Mouse (Mus musculus): ENCODE results near the gene Rad51b. TPM values are rescaled to one million over a fixed set of nuclear protein-coding genes. Genes with fewer than 3 reads are reported as not detected.
A peak's percentile ranks its signal among the peaks of the same experiment; 100 is the strongest.
"Not testable (repeated sequence)": the region's sequence is repeated elsewhere in the genome, so short reads cannot be mapped to it uniquely, and the experiment has no call there.

The Rad51b gene
- total RNA-seq (2017) = 0.25 and 0.70 TPM in 2 replicates

DNA sequence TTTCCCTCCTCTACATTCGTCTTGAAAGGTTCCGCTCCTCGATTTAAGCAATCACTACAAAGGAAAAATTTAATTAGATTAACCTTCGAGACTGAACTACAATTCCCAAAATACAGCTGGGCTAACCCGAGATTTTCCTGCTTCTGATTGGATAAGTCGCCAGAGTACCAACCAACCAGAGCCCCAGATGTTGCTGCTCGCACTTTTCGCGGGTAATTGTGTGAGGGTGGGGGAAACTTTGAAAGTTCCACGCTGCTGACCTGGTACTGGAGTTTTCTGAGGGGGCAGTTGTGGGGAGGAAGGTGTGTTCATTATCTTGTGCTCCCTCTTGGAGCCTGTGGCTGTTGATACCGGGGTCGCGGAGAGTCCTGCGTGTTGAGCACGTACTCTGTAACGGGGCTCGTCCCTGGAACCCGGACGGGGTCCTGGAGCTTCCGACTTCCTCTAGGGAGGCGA lies at the start of gene Rad51b:
Gene Rad51b, plus strand, starts transcription at position 162 of the 456 bp plus-strand sequence.
- ATAC-seq (ENCODE audit: extremely low read depth, insufficient number of reproducible peaks, low FRiP score, poor library complexity, severe bottlenecking) = peak; percentile 82

DNA sequence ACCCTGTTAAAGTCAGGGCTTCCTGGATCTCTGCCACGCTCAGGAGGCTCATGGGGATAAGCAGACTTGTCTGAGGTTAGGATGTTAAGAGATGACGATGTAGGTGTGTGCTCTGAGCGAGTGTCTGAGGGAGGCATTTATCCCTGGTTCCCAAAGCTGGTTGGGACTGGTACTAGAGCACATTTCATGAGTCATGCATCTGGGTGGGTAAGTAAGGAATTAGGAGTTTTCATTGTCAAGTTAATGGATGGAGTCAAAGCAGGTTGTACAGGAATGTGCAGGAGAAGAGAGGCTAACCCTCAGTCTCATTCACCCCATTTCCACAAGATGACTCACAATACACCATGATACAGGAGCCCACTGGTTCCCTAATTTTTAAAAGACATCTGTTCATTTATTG lies 49.0 kb upstream of the Rad51b start:
- ATAC-seq (ENCODE audit: extremely low read depth, insufficient number of reproducible peaks, low FRiP score, poor library complexity, severe bottlenecking) = no peak

DNA sequence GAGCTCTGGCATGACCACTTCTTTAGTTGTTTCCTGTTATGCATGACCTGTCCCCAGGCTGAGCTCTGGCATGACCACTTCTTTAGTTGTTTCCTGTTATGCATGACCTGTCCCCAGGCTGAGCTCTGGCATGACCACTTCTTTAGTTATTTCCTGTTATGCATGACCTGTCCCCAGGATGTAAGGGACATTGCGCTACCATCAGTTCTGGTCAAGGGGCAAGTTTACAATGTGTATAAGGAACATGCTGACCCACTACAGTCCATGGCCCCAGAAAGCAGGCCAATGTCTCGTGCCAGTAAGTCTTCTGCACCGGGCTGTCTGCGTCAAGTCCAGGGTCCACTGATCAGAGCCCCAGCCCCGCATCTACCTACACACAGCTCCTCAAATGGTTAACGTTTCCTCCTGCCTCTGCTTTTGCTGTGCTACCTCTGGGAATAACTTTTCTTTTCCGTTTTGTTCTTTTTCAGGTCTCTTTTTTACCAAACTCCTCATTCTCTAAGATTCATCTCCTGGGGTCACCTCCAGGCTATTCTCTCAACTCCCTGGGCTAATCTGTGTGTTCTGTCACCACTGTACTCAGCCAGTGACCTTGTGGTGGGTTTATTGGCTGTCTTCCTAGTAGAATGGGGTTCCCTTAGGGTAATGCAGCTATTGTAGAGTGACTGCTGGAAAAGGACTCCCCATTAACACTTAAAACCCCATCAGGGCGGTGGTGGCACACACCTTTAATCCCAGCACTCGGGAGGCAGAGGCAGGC lies 43.6 kb upstream of the Rad51b start:
- ATAC-seq (ENCODE audit: extremely low read depth, insufficient number of reproducible peaks, low FRiP score, poor library complexity, severe bottlenecking) = peak; percentile 72

DNA sequence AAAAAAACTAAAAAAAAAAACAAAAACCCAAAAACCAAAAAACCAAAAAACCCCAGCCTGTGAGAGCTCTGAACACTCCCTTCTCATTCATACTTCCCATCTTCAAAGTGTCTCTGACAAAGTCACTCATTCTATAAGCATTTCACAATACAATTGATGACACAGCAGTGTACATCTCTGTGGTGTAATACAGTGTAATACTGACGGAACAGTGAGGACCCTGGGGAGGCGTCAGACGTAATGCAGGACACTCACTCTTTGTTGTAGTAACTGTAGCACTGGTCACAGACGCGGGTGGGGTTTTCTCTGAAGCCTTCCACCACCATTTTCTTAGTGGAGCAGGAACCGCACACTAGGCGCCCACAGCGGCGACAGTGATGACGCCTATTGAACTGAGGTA lies 42.1 kb upstream of the Rad51b start:
- ATAC-seq (ENCODE audit: extremely low read depth, insufficient number of reproducible peaks, low FRiP score, poor library complexity, severe bottlenecking) = peak; percentile 85

DNA sequence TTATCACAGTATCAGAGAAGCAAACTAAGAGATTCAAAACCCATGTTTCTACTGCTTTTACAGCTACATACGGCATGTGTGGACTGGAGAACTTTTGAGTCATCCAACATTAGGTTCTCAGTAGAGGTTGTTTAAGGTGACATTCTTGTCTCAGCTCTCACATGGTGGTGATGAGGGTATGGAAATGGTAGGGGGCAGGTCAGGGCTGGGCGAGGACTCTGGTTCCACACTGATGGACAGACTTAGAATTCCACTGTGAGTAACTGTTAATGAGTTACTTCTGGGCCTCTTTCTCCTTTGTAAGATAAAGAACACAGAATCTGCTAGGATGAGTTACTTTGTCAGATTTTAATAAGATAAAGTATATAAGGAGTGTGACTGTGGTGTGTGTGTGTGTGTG lies 36.9 kb upstream of the Rad51b start:
- no peak for ATAC-seq (ENCODE audit: extremely low read depth, insufficient number of reproducible peaks, low FRiP score, poor library complexity, severe bottlenecking)

DNA sequence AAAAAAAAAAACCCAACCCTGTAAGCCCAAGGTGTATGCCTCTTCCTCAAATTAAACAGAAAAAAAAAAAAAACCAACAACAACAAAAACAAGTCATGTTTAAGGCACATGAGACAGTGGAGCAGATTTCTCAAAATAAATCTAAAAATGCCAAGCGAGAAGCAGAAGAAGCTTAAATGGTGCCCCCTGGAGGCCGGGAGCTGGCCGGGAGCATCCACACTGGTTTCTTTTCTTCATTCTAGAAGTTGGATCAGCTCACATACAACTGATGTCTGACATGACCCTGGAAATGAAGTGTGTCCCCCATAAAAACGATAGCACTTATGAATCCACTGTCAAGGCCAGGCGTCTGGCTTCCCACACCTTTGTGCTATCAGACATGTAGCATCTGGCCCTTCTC lies 36.0 kb upstream of the Rad51b start:
- 0 out of 2 replicates have a peak, but pooled peaks have one; percentile 30 for ATAC-seq (ENCODE audit: extremely low read depth, insufficient number of reproducible peaks, low FRiP score, poor library complexity, severe bottlenecking)

DNA sequence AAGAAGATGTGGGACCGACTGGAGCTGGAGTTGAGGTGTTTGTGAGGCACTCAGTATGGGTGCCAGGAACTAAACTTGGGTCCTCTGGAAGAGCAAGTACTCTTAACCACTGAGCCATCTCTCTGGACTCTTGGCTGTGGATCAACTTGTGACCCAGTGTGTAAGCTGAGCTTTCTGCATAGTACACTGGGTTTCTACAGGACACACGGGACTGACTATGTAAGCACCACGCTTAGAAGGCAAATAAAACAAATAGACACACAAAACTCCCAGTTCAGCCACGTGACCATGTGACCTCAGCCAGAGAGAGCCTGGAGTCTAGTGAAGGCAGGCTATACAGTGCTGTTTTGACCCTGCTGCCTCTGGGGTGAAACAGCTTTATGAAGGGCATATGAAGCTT lies 24.5 kb upstream of the Rad51b start:
- ATAC-seq (ENCODE audit: extremely low read depth, insufficient number of reproducible peaks, low FRiP score, poor library complexity, severe bottlenecking) = no peak

DNA sequence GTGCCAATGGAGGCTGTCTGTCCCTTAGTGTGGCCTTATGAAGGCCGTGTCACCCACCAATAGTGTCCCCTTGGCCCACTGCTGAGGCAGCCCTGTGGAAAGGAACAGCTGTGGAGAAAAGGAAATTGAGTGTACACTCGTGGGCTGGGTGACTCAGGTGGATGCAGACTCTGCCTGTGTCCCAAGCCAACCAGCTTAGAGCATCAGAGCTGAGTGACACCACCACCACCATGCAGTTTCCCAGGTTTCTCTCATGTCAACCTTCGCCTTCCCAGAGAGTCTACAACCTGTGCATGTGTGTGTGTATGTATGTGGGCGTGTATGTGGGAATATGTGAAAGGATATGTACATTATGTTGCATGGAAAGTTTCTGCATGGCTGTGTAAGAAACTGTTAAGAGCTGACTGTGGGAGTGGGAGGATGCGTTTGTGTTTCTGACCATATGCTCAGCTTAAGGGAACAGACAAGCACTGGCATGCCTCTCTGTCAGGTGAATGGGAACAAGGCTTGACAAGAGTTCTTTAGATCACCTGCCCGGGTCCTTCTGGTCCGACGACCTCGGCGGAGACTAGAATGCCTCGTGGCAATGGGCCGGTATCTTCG lies 17.5 kb upstream of the Rad51b start:
- ATAC-seq (ENCODE audit: extremely low read depth, insufficient number of reproducible peaks, low FRiP score, poor library complexity, severe bottlenecking) = no peak

DNA sequence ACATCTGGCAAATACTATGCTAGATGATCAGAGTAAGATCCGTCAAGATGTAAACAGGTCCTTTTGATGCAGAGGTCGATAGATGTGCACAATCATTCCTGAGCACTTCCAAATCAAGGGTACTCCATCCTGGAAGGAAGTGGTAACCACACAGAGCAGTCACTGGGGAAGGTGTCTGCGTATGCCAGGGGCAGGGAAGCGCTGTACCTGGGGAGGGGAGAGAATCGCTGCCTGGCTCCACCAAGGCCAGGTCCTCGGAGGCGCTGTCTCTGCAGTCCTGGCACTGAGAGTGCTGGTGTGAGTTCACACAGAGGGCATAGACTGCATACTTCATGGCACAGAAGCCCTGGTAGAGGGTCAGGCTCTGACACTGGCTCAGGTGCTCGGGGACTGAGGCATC lies 14.5 kb upstream of the Rad51b start:
- no peak for ATAC-seq (ENCODE audit: extremely low read depth, insufficient number of reproducible peaks, low FRiP score, poor library complexity, severe bottlenecking)

DNA sequence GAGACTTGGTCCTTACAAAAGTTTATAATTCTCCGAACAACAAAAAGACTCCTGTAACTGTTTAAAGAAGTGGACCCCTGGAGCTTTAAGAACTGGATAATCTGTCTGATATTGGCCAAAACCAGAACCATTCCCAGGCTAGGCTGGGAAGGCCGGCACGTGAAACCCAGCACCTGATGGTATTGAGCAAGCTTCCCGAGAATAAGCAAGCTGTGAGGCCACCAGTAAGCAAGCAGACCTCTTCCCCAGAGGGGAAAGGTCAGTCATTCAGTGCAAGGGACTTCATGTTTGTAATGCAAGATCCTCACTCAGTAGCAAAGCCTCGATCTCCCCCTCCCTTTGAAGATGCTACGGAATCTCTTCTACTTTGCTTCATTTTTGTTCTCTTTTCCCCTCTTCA lies 4.2 kb upstream of the Rad51b start:
- no peak for ATAC-seq (ENCODE audit: extremely low read depth, insufficient number of reproducible peaks, low FRiP score, poor library complexity, severe bottlenecking)

DNA sequence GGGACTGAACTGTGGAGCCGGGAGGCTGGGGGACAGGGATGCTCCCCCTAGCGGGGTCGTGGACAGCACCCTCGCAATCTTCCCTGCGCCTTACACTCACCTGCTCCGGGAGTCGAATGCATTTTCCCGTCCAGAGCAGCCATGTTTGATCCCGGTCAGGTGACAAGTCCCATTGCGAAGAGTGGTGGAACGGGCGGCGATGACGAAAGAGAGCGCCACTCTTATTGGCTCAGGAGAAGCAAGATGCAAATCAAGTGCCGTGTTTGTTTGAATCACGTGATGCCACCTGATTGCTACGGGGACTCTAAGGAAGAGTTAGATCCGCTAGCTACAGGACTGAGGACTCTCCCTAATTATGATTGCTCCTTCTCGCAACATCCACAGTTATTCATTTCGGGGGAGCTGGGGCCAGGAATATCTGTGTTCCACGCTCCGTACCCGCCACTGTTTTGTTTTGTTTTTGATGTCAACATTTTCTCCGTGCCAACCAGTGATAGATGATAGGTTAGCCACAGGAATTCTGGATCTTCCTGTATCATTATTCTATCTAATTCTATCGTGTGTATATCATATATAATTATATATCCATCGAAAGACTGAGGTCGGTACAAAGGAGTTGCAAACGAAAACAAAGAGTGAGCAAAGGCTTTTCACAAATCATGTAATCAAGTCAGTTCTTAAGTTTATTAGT lies 811 bp upstream of the Rad51b start, which contains the start of gene Zfyve26:
Gene Zfyve26, minus strand, starts transcription at position 179 of the 691 bp plus-strand sequence.
- peak; percentile 92 for ATAC-seq (ENCODE audit: extremely low read depth, insufficient number of reproducible peaks, low FRiP score, poor library complexity, severe bottlenecking)

DNA sequence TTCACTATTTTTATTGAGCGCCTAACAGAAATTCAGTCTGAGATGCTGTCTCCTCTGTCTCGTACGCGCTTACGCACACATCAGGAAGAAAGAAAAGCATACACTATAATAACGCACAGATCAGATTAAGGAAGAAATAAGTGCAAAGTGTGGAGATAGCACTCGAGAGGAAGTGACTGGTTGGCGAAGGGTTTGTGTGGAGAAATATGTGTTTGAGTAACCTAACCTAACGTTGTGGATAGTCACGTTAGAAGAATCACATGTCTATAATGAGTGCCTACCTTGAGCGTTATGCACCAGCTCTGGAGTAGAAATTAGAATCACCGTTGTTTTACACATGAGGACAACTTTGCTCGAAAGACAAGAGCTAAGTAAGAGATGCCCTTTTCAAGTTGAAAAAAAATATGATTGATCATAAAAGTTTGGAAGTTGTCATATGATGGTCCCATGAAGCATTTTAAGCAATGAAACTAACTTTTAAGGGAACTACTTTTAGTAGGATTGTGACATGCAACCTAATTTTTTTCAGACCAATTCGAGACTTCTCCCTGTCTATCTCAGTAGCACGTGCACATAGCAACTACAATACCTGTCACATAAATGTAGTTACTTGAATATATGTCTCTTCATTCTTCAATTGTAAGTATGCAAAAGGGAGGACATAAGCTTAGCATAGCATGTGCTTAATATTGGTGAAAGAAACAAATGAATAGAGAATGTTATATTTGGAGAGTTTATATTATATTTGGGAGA lies 978 bp downstream of the Rad51b start:
- ATAC-seq (ENCODE audit: extremely low read depth, insufficient number of reproducible peaks, low FRiP score, poor library complexity, severe bottlenecking) = no peak

DNA sequence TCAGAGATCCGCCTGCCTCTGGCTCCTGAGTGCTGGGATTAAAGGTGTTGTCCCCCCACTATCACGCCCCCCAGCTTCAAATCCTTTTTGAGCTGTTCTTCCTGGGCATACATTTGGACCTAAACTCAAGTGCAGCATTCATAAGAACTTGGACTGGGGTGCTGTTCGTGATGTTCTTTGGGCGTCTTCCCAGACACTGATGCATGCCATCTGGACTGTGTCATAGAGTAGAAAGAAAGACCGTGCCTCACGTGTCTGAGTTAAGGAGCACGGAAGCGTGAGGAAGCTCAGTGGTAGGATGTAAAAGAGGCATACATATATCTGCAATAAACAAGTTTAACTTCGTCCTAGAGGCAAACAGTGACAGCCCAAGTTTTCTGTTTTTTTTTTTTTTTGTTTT lies 4.7 kb downstream of the Rad51b start:
- ATAC-seq (ENCODE audit: extremely low read depth, insufficient number of reproducible peaks, low FRiP score, poor library complexity, severe bottlenecking) = no peak

DNA sequence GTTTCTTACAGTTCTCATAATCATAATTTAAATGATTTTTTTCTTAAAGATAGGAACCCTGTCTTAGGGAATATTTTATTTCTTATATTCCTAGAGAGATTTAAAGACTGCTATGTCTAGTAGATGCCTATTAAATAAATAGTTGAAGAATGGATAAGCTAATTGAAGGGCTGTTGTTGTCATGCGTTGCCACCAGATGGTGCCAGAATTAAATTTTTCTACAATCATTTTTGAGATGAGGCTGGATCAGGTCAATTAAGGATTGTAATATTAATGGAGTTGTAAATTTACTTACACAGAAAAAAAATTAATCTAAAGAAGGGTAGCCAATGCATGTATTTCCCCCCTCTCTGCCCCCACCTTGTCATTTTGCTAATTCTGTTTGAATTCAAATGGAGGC lies 8.0 kb downstream of the Rad51b start:
- no peak for ATAC-seq (ENCODE audit: extremely low read depth, insufficient number of reproducible peaks, low FRiP score, poor library complexity, severe bottlenecking)

DNA sequence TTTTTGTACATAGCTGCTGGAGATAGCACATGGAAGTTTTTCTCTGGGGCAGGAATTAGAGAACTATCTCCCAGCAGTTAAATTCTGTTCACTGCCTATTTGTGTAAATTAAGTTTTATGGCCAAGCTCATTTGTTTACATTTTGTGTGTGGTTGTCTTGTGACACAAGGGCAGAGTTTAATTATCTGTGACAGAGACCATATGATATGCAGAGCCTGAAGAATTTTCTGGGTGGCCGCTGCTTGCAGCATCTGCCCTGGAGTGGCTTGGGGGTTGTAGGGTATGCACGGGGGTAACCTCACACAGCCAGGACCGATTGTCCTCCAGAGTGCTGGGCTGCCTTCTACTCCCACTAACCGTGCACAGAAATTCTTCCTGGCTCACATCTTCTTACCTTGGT lies 8.9 kb downstream of the Rad51b start:
- ATAC-seq (ENCODE audit: extremely low read depth, insufficient number of reproducible peaks, low FRiP score, poor library complexity, severe bottlenecking) = no peak

DNA sequence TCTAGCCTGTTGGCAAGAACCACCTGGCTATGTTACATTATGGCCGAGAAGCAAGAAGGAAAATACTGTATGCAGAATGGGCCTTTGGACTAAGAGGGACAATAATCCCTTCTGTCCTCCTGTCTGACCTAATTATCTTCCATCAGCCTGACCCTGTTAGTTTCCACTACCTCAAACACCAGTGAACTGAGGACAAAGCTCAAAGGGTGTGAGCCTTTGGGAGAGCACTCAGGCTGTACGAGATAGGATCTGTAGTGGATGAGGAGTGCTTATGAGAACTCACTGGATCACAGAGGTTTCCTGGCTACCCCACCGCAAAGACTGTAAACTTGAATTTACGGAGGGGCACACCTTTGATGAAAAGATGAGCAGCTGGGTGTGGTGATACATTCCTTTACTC lies 16.6 kb downstream of the Rad51b start:
- ATAC-seq (ENCODE audit: extremely low read depth, insufficient number of reproducible peaks, low FRiP score, poor library complexity, severe bottlenecking) = no peak

DNA sequence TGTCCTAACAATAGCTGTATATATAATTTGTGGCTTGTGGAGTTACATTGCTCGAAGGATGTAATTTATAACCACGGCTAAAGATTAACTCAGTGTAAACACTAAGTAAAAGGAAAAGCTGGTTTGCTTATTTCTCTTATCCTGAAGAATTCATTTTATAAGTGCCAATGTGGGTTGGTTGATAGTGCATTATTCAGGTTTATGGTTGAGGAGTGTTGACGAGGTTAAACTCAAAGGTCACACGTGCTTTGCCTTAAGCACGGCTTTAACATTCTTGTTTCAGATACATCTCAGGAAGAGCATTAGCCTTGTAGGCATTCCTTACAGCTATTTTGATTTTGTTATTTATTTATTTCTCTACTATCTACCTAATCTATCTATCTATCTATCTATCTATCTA lies 20.3 kb downstream of the Rad51b start:
- ATAC-seq (ENCODE audit: extremely low read depth, insufficient number of reproducible peaks, low FRiP score, poor library complexity, severe bottlenecking) = no peak

DNA sequence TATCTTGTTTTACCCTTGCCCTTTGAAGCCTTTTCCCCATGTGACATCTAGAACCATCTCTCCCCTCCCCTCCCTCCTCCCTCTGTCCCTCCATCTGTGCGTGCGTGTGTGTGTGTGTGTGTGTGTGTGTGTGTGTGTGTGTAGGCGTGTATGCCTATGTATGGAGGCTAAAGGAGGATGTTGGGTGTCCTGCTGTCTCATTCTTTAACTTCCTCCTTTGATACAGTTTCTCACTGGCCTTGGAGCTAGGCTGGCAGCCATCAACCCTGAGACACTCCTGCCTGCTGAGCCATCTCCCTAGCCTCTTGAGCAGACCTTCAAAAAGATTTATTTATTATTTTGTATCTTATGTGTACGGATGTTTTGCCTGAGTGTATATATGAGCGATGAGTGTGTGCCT lies 23.8 kb downstream of the Rad51b start:
- peak; percentile 94 for ATAC-seq (ENCODE audit: extremely low read depth, insufficient number of reproducible peaks, low FRiP score, poor library complexity, severe bottlenecking)

DNA sequence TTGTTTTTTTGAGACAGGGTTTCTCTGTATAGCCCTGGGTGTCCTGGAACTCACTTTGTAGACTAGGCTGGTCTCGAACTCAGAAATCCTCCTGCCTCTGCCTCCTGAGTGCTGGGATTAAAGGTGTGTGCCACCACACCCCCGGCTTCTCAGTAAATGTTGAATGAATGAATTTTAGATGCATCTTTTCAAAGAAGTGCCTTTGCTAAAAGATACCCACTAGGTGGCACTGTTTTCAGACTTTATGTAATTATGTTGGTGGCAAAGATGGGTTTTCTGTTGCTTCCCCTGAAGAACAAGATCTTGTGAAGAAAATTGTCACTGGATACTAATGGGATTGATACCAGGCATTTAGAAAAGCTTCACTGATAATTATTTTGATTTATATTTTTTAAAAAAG lies 25.5 kb downstream of the Rad51b start:
- ATAC-seq (ENCODE audit: extremely low read depth, insufficient number of reproducible peaks, low FRiP score, poor library complexity, severe bottlenecking) = not testable (repeated sequence)
